Mouse (Mus musculus): Measurements from ENCODE around the gene Bcl2l1. TPM values are rescaled to one million over a fixed set of nuclear protein-coding genes. Genes with fewer than 3 reads are reported as not detected.

The Bcl2l1 gene
- polyA plus RNA-seq (2015; fragmentation: Nextera tagmentation; extraction: Ambion mirVana) = 120 and 121 TPM in 2 replicates

DNA sequence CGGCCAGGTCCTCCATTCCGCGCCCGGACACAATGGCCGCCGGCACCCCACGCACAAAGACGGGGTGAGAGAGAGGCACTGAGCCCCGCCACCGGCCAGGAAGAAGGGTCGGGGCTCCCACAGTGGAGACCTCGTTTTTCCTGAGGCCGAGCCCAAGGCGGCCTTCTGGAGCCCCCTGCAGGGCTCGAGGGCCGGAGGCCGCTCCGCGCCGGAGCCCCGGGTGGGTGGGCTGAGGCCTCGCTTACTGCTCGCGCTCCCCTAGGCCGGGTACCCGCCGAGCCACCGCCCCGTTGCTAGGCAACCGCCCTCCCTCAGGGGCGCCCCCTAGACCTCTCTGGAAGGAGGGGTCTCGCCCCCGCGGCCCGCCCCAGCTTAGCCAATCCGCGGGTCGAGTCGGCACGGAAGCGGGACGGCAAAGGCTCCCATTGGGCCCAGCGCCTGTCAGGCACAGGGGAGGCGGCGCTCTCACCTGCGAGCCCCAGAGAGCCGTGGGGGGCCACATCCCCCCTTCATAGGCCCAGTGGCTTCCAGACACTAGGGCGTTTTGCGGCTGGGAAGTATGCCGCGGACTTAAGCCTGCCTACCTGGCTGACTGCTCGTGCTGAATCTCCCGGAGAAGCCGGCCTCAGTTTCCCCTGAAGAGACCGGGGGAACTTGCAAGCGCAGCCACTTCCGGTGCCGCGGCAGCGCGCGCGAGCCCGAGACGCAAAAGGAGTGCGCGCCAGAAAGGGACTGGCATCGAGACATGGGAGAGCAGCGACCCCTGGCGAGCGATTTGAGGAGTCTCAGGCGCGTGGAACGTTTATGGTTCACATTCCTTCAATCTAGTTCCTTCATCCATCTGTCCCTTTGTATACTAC is at the start of gene Bcl2l1:
TSS of gene Bcl2l1 (minus strand) at position 710 of the 860 bp plus-strand sequence.
- Histone ChIP-seq H3K4me1 (replicated peaks; ENCODE audit: control insufficient read depth, insufficient read depth, low read length) (peaks cover 30% of the 10 kb centered on the region), H3K27me3 (ENCODE audit: control insufficient read depth, insufficient read depth, low read depth, low read length) (no peaks in the 10 kb centered on the region), H3K36me3 (ENCODE audit: control insufficient read depth, insufficient read depth, low read length) (no peaks in the 10 kb centered on the region), H3K9ac (ENCODE audit: low read length) (peak within 1 kb of the TSS; percentile 93), H3K27ac (ENCODE audit: low read length) (peak within 1 kb of the TSS; percentile 99), H3K4me3 (ENCODE audit: low read length) (peak within 1 kb of the TSS; percentile 74), H3K9me3 (ENCODE audit: control insufficient read depth, low read length) (no peaks in the 10 kb centered on the region), H3K4me2 (ENCODE audit: low read depth, low read length) (peak within 1 kb of the TSS; percentile 76)
- under 1% methylated on average over 70 of the region's 74 CpGs for WGBS
- ATAC-seq (ENCODE audit: low read depth) = peak; percentile 96

DNA sequence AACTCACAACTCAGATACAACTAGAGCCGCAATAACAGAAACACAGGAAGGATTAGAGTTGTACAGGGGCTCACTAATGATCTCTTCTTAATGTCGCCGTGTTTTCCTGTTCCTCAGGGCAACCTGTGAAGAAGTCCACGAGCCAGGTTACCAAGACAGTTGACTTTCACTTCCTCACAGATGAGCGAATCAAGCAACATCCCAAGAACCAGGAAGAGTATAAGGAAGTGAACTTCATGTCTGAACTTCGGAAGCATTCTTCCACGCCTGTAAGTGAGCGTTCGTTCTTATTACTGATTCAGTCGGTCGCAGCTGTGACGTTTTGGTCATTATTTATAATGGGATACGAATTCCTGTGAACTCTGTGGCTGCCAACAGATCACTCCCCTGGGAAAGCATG is 49.4 kb upstream of the Bcl2l1 start:
- no peaks in the 10 kb centered on the region for H3K4me1 ChIP-seq (replicated peaks; ENCODE audit: control insufficient read depth, insufficient read depth, low read length)
- 87% methylated on average over 13 of the region's 13 CpGs for WGBS
- no peak overlapping the region for H3K9ac ChIP-seq (ENCODE audit: low read length)
- peaks cover 57% of the 10 kb centered on the region for H3K36me3 ChIP-seq (ENCODE audit: control insufficient read depth, insufficient read depth, low read length)
- H3K4me3 ChIP-seq (ENCODE audit: low read length) = no peak overlapping the region
- no peaks in the 10 kb centered on the region for H3K27me3 ChIP-seq (ENCODE audit: control insufficient read depth, insufficient read depth, low read depth, low read length)
- H3K4me2 ChIP-seq (ENCODE audit: low read depth, low read length) = no peak overlapping the region
- no peak for ATAC-seq (ENCODE audit: low read depth)
- no peak overlapping the region for H3K27ac ChIP-seq (ENCODE audit: low read length)
- no peaks in the 10 kb centered on the region for H3K9me3 ChIP-seq (ENCODE audit: control insufficient read depth, low read length)

DNA sequence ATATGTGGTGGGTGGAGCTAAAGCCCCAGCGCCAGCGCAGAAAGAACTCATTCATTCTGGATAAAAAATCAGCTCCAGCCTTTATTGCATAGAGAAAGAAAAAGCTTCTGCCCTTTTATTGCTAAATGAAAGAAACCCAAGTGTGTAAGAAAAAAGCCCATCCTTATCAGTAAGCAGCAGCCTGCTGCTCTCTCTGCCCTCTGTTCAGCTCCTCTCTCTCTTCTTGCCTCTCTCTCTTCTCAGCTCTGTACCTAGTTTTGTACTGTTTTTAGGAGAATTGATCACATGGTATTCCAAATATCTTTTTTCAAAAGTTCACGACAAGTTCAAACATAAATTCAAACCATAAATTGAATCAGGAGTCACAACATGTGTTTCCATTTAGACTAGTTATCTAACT is 46.7 kb upstream of the Bcl2l1 start:
- H3K27ac ChIP-seq (ENCODE audit: low read length) = no peak overlapping the region
- H3K27me3 ChIP-seq (ENCODE audit: control insufficient read depth, insufficient read depth, low read depth, low read length) = no peaks in the 10 kb centered on the region
- no peak for ATAC-seq (ENCODE audit: low read depth)
- WGBS = 88% methylated on average over 3 of the region's 3 CpGs
- no peaks in the 10 kb centered on the region for H3K9me3 ChIP-seq (ENCODE audit: control insufficient read depth, low read length)
- H3K36me3 ChIP-seq (ENCODE audit: control insufficient read depth, insufficient read depth, low read length) = peaks cover 42% of the 10 kb centered on the region
- no peak overlapping the region for H3K4me3 ChIP-seq (ENCODE audit: low read length)
- no peak overlapping the region for H3K4me2 ChIP-seq (ENCODE audit: low read depth, low read length)
- H3K9ac ChIP-seq (ENCODE audit: low read length) = no peak overlapping the region
- H3K4me1 ChIP-seq (replicated peaks; ENCODE audit: control insufficient read depth, insufficient read depth, low read length) = no peaks in the 10 kb centered on the region

DNA sequence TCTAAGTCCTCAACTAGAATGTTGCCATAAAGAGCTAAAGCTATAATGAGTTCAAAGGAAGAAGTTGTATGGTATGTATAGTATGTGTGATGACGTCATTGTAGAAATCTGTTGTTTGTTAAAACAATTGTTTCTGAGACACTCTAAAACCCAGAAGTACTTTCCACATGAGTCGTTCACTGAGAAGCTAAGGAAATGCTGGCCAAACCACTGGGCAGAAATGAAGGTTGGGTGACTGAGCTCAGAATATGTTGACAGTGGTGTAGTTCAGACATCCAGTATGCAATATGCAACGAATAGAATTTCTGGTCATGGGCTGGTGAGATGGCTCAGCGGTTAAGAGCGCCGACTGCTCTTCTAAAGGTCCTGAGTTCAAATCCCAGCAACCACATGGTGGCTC is 31.8 kb upstream of the Bcl2l1 start:
- no peak overlapping the region for H3K27ac ChIP-seq (ENCODE audit: low read length)
- H3K4me3 ChIP-seq (ENCODE audit: low read length) = no peak overlapping the region
- no peak for ATAC-seq (ENCODE audit: low read depth)
- 91% methylated on average over 6 of the region's 6 CpGs for WGBS
- H3K4me1 ChIP-seq (replicated peaks; ENCODE audit: control insufficient read depth, insufficient read depth, low read length) = no peaks in the 10 kb centered on the region
- peaks cover 20% of the 10 kb centered on the region for H3K36me3 ChIP-seq (ENCODE audit: control insufficient read depth, insufficient read depth, low read length)
- H3K27me3 ChIP-seq (ENCODE audit: control insufficient read depth, insufficient read depth, low read depth, low read length) = no peaks in the 10 kb centered on the region
- no peaks in the 10 kb centered on the region for H3K9me3 ChIP-seq (ENCODE audit: control insufficient read depth, low read length)
- H3K4me2 ChIP-seq (ENCODE audit: low read depth, low read length) = no peak overlapping the region
- no peak overlapping the region for H3K9ac ChIP-seq (ENCODE audit: low read length)

DNA sequence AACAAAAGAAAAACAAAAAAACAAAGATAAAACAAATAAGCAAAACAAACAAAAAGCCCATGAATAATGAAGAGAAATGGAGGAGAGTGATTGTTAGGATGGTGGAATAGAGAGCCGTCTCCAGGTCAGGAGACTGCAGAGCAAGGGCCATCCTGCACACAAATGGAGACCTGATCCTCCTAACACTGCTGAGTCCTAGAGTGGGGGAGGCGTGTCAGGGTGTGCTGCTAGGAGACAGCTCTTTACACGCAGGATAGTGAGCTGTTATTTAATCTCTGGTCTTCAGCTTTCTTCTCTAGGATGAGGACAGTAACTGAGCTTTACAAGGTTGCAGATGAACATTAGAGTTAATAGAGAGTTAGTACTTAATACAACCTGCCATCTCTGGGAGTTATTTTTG is 31.1 kb upstream of the Bcl2l1 start:
- Histone ChIP-seq H3K36me3 (ENCODE audit: control insufficient read depth, insufficient read depth, low read length) (peaks cover 20% of the 10 kb centered on the region), H3K4me2 (ENCODE audit: low read depth, low read length) (no peak overlapping the region), H3K27ac (ENCODE audit: low read length) (no peak overlapping the region), H3K4me1 (replicated peaks; ENCODE audit: control insufficient read depth, insufficient read depth, low read length) (no peaks in the 10 kb centered on the region), H3K4me3 (ENCODE audit: low read length) (no peak overlapping the region), H3K9me3 (ENCODE audit: control insufficient read depth, low read length) (no peaks in the 10 kb centered on the region), H3K9ac (ENCODE audit: low read length) (no peak overlapping the region), H3K27me3 (ENCODE audit: control insufficient read depth, insufficient read depth, low read depth, low read length) (no peaks in the 10 kb centered on the region)
- ATAC-seq (ENCODE audit: low read depth) = no peak
- 71% methylated on average over 3 of the region's 3 CpGs for WGBS

DNA sequence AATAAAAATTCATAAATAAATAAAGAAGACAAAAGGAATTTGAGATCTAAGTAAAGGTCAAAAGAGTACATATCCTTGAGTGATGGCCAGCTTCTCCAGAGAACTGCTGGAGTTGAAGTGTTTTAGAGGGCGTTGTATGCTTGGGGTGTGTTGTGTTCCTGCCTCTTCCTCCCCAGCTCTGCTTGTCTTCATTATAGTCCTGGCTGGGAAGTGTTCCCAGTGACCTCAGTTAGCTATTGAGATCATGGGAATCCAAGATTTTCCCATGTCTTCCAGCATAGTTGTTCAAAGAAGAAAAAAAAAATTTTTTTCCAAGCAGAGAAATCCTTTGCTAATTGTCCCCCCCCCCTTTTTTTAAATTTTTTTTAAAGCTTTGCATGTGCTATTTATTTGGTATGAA is 30.4 kb upstream of the Bcl2l1 start:
- Histone ChIP-seq H3K36me3 (ENCODE audit: control insufficient read depth, insufficient read depth, low read length) (peaks cover 21% of the 10 kb centered on the region), H3K4me3 (ENCODE audit: low read length) (no peak overlapping the region), H3K9me3 (ENCODE audit: control insufficient read depth, low read length) (no peaks in the 10 kb centered on the region), H3K9ac (ENCODE audit: low read length) (no peak overlapping the region), H3K27me3 (ENCODE audit: control insufficient read depth, insufficient read depth, low read depth, low read length) (no peaks in the 10 kb centered on the region), H3K4me2 (ENCODE audit: low read depth, low read length) (no peak overlapping the region), H3K27ac (ENCODE audit: low read length) (no peak overlapping the region), H3K4me1 (replicated peaks; ENCODE audit: control insufficient read depth, insufficient read depth, low read length) (no peaks in the 10 kb centered on the region)
- ATAC-seq (ENCODE audit: low read depth) = no peak
- WGBS = 80% methylated on average over 1 of the region's 1 CpGs

DNA sequence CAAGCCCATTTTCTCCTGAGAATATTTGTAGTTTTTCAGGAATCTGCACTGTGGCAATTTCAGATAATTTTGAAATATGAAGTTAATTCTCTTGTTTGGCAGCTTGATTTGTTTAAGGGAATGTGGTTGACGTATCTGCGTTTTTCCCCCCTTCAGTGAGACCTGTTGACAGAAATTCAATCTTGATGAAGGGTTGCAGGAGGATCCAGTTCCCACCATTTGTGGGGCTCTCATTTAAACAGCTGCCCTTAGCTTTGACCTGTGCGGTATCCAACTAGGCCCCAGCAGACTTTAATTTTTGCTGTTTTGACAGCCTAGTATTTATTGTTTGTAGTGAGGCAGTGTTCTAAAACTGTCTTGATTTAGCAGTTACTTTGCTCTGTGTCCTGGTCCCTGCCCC is 28.0 kb upstream of the Bcl2l1 start:
- Histone ChIP-seq H3K4me3 (ENCODE audit: low read length) (no peak overlapping the region), H3K27me3 (ENCODE audit: control insufficient read depth, insufficient read depth, low read depth, low read length) (no peaks in the 10 kb centered on the region), H3K36me3 (ENCODE audit: control insufficient read depth, insufficient read depth, low read length) (peaks cover 26% of the 10 kb centered on the region), H3K4me1 (replicated peaks; ENCODE audit: control insufficient read depth, insufficient read depth, low read length) (no peaks in the 10 kb centered on the region), H3K9me3 (ENCODE audit: control insufficient read depth, low read length) (no peaks in the 10 kb centered on the region), H3K4me2 (ENCODE audit: low read depth, low read length) (no peak overlapping the region), H3K9ac (ENCODE audit: low read length) (no peak overlapping the region), H3K27ac (ENCODE audit: low read length) (no peak overlapping the region)
- no peak for ATAC-seq (ENCODE audit: low read depth)
- 91% methylated on average over 3 of the region's 3 CpGs for WGBS

DNA sequence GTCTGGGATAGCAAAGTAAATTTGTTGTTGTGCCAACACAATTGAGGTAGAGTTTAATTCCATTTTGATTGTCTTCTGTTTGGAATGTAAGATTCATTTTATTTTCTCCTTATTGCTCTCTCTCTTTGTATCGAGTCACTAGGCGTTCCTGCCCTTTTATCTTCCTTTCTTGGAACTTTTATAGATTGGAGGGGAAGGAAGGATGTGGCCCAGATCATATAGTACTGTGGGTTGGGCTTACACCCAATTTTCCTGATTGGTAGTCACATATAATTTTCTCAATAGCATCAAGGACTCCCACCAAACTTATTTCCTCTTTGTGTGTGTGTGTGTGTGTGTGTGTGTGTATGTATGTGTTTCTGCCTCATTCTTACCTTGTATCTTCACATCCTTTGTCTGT is 16.9 kb upstream of the Bcl2l1 start:
- H3K4me1 ChIP-seq (replicated peaks; ENCODE audit: control insufficient read depth, insufficient read depth, low read length) = peaks cover 15% of the 10 kb centered on the region
- H3K9ac ChIP-seq (ENCODE audit: low read length) = peak overlapping the region; percentile 85
- 2% methylated on average over 2 of the region's 2 CpGs for WGBS
- no peaks in the 10 kb centered on the region; the same call in 1 of the 2 replicates for H3K36me3 ChIP-seq (ENCODE audit: control insufficient read depth, insufficient read depth, low read length)
- no peaks in the 10 kb centered on the region for H3K9me3 ChIP-seq (ENCODE audit: control insufficient read depth, low read length)
- H3K4me2 ChIP-seq (ENCODE audit: low read depth, low read length) = peak overlapping the region; percentile 64
- no peaks in the 10 kb centered on the region for H3K27me3 ChIP-seq (ENCODE audit: control insufficient read depth, insufficient read depth, low read depth, low read length)
- H3K4me3 ChIP-seq (ENCODE audit: low read length) = peak overlapping the region; percentile 97
- ATAC-seq (ENCODE audit: low read depth) = no peak
- peak overlapping the region; percentile 86 for H3K27ac ChIP-seq (ENCODE audit: low read length)

DNA sequence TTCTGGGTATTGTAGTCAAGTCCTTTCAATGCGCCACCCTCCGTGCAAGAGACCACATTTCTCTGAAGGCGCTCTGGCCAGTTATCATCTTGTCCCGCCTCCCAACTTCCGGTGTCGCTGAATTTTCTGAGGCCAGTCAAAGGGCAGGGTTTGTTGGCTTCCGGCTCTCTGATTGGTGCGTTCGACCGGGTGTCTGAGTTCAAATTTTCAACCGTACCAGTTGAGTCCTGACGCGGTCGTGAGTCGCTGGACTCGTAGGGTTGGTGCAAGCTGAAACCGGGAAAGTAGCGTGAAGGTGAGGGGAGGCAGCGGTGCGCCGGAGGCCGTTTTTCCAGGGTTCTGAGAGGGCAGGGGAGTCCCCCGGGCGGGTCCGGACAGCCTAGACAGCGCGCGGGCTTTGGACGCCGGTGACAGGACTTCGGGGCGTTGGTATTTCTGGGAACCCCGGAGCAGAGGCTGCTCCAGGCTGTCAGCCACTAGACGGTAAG is 16.3 kb upstream of the Bcl2l1 start, which contains the start of gene Tpx2:
TSS of gene Tpx2 (plus strand) at position 150 of the 488 bp plus-strand sequence.
- Histone ChIP-seq H3K36me3 (ENCODE audit: control insufficient read depth, insufficient read depth, low read length) (no peaks in the 10 kb centered on the region; the same call in 1 of the 2 replicates), H3K9ac (ENCODE audit: low read length) (peak within 1 kb of the TSS; percentile 85), H3K27ac (ENCODE audit: low read length) (peak within 1 kb of the TSS; percentile 86), H3K9me3 (ENCODE audit: control insufficient read depth, low read length) (no peaks in the 10 kb centered on the region), H3K4me3 (ENCODE audit: low read length) (peak within 1 kb of the TSS; percentile 97), H3K27me3 (ENCODE audit: control insufficient read depth, insufficient read depth, low read depth, low read length) (no peaks in the 10 kb centered on the region), H3K4me2 (ENCODE audit: low read depth, low read length) (peak within 1 kb of the TSS; percentile 64), H3K4me1 (replicated peaks; ENCODE audit: control insufficient read depth, insufficient read depth, low read length) (peaks cover 15% of the 10 kb centered on the region)
- peak; percentile 98 for ATAC-seq (ENCODE audit: low read depth)
- WGBS = under 1% methylated on average over 34 of the region's 34 CpGs
